Mouse (Mus musculus): Measurements from ENCODE around the gene Por. TPM values are rescaled to one million over a fixed set of nuclear protein-coding genes. Genes with fewer than 3 reads are reported as not detected.

Por gene
- polyA plus RNA-seq, 1 experiment, result 50.8 TPM

GRCm38 (mm10) chr5:135721076-135721475 is 51.2 kb downstream of the Por start:
- DNase-seq (ENCODE audit: low read depth in 1 of 2, low spot score in 2 of 2), result no peak
- no peak overlapping the region for H3K27ac ChIP-seq (ENCODE audit: insufficient read depth, low read length)
- H3K4me3 ChIP-seq (ENCODE audit: extremely low read depth, insufficient read depth, insufficient read length), result no peak overlapping the region
- no peaks in the 10 kb centered on the region for H3K4me1 ChIP-seq (ENCODE audit: control insufficient read depth, insufficient read depth, insufficient read length)
- peaks cover 8% of the 10 kb centered on the region for H3K36me3 ChIP-seq (ENCODE audit: control insufficient read depth, insufficient read depth, low read length)
- 94% methylated on average over 8 of the region's 8 CpGs for WGBS
- no peaks in the 10 kb centered on the region for H3K27me3 ChIP-seq (ENCODE audit: control insufficient read depth, insufficient read depth, low read length)
- TF ChIP-seq CTCF (IDR thresholded peaks at IDR 0.05; ENCODE audit: extremely low read depth, insufficient read depth, insufficient read length, insufficient replicate concordance), result no peak
- no peak for TF ChIP-seq POLR2A (IDR thresholded peaks at IDR 0.05; ENCODE audit: low read depth, low read length)

DNA sequence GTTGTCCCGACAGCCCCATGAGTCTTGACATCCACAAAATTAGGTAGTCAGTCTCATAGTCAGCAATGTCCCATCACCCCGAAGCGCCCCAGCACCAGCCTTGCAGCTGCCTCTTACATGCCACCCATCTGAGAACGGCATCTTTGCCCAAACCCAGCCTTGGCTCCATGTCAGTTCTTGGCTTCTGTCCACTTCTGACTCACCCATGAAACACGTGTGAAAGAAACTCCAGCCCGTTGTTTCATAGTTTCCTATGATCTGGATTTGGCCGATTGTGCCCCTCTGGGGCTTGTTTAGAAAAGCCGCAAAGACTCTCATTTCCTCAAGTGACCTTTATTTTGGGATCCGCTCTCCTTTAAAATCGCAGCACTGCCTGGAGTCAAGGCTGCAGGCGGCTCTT is 52.3 kb downstream of the Por start:
- H3K27ac ChIP-seq (ENCODE audit: insufficient read depth, low read length), result no peak overlapping the region
- H3K4me3 ChIP-seq (ENCODE audit: extremely low read depth, insufficient read depth, insufficient read length), result no peak overlapping the region
- H3K36me3 ChIP-seq (ENCODE audit: control insufficient read depth, insufficient read depth, low read length), result peaks cover 1% of the 10 kb centered on the region; the same call in 1 of the 2 replicates
- no peaks in the 10 kb centered on the region for H3K27me3 ChIP-seq (ENCODE audit: control insufficient read depth, insufficient read depth, low read length)
- DNase-seq (ENCODE audit: low read depth in 1 of 2, low spot score in 2 of 2), result no peak
- 91% methylated on average over 11 of the region's 11 CpGs for WGBS
- TF ChIP-seq POLR2A (IDR thresholded peaks at IDR 0.05; ENCODE audit: low read depth, low read length) (no peak), CTCF (IDR thresholded peaks at IDR 0.05; ENCODE audit: extremely low read depth, insufficient read depth, insufficient read length, insufficient replicate concordance) (no peak)
- H3K4me1 ChIP-seq (ENCODE audit: control insufficient read depth, insufficient read depth, insufficient read length), result no peaks in the 10 kb centered on the region

DNA sequence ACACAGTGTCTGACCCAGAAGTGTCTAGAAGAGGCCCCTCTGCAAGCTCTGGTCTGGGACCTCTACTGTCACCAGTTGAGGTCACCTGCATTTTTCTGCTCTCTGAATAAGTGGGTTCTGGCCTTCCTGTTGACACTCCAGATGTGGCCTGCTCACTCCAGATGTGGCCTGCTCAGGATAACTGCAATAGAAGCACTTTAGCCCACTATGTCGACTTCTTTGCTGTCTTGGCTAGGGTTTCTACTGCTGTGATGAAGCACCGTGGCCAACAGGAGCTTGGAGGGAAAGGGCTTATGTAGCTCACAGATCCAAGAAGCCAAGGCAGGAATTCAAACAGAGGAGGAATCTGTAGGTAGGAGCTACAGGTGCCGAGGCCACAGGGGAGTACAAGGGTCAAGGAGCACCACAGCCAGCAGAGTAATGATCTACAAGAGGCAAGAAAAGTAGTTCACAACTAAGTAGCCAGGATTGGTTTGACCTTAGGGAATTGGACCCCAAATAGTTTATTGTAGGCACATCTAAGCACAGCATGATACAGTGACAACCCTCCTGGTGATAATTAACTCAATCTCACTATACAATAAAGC is 53.4 kb downstream of the Por start:
- Histone ChIP-seq H3K4me3 (ENCODE audit: extremely low read depth, insufficient read depth, insufficient read length) (no peak overlapping the region), H3K27me3 (ENCODE audit: control insufficient read depth, insufficient read depth, low read length) (no peaks in the 10 kb centered on the region), H3K27ac (ENCODE audit: insufficient read depth, low read length) (no peak overlapping the region), H3K4me1 (ENCODE audit: control insufficient read depth, insufficient read depth, insufficient read length) (no peaks in the 10 kb centered on the region), H3K36me3 (ENCODE audit: control insufficient read depth, insufficient read depth, low read length) (no peaks in the 10 kb centered on the region; the same call in 1 of the 2 replicates)
- no peak for TF ChIP-seq POLR2A (IDR thresholded peaks at IDR 0.05; ENCODE audit: low read depth, low read length)
- no peak for TF ChIP-seq CTCF (IDR thresholded peaks at IDR 0.05; ENCODE audit: extremely low read depth, insufficient read depth, insufficient read length, insufficient replicate concordance)
- no peak for DNase-seq (ENCODE audit: low read depth in 1 of 2, low spot score in 2 of 2)
- WGBS, result 78% methylated on average over 3 of the region's 3 CpGs

GRCm38 (mm10) chr5:135724536-135725322 is 54.9 kb downstream of the Por start:
- 86% methylated on average over 9 of the region's 9 CpGs for whole genome bisulfite sequencing
- no peak for TF ChIP-seq CTCF (IDR thresholded peaks at IDR 0.05; ENCODE audit: extremely low read depth, insufficient read depth, insufficient read length, insufficient replicate concordance)
- no peak for TF ChIP-seq POLR2A (IDR thresholded peaks at IDR 0.05; ENCODE audit: low read depth, low read length)
- Histone ChIP-seq H3K36me3 (ENCODE audit: control insufficient read depth, insufficient read depth, low read length) (peaks cover 7% of the 10 kb centered on the region), H3K27me3 (ENCODE audit: control insufficient read depth, insufficient read depth, low read length) (no peaks in the 10 kb centered on the region), H3K4me1 (ENCODE audit: control insufficient read depth, insufficient read depth, insufficient read length) (no peaks in the 10 kb centered on the region), H3K27ac (ENCODE audit: insufficient read depth, low read length) (no peak overlapping the region), H3K4me3 (ENCODE audit: extremely low read depth, insufficient read depth, insufficient read length) (no peak overlapping the region)
- DNase-seq (ENCODE audit: low read depth in 1 of 2, low spot score in 2 of 2), result no peak

DNA sequence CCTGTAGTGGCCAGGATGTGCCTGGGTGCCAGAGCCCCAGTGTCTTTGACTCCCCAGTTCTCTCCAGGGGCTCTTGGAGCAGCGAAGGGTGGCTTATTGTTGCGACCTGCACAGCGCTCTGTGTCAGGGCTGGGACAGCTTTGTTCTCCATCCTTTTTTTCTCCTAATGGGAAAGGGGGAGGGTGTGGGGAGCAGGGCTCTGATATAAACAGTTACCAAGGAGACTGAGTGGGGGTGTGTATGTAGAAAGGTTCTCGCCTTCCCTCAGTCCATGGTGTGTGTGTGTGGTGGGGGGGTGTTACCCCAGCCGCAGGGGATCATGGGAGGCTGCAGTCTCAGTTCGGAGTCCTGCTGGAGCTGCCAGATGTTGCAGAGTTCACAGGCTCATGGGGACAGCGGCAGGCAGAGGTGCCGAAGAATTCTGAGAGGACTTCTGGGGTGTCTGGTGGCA is 55.6 kb downstream of the Por start:
- Histone ChIP-seq H3K36me3 (ENCODE audit: control insufficient read depth, insufficient read depth, low read length) (peaks cover 10% of the 10 kb centered on the region), H3K27ac (ENCODE audit: insufficient read depth, low read length) (no peak overlapping the region), H3K27me3 (ENCODE audit: control insufficient read depth, insufficient read depth, low read length) (no peaks in the 10 kb centered on the region), H3K4me3 (ENCODE audit: extremely low read depth, insufficient read depth, insufficient read length) (no peak overlapping the region), H3K4me1 (ENCODE audit: control insufficient read depth, insufficient read depth, insufficient read length) (no peaks in the 10 kb centered on the region)
- no peak for DNase-seq (ENCODE audit: low read depth in 1 of 2, low spot score in 2 of 2)
- TF ChIP-seq POLR2A (IDR thresholded peaks at IDR 0.05; ENCODE audit: low read depth, low read length) (no peak), CTCF (IDR thresholded peaks at IDR 0.05; ENCODE audit: extremely low read depth, insufficient read depth, insufficient read length, insufficient replicate concordance) (no peak)
- 85% methylated on average over 8 of the region's 8 CpGs for WGBS

DNA sequence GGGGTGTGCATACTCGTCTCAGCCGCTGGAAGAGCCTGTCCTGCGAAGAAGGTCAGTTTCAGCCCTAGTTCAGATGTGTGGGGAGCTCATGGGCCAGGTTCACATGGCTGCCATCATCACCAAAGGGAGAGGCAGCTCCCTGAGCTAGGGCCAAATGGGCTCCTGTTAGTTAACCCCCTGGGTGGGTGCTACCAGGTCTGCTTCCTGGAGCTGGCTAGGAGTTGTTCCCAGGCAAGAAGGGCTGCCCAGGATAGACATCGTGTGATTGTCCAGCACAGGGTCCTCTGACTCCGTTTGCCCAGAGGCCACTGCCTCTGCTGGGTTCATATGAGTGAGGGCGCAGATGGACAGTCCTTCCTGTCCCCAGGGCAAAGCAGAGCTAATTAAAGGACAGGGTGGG is 56.2 kb downstream of the Por start:
- Histone ChIP-seq H3K4me3 (ENCODE audit: extremely low read depth, insufficient read depth, insufficient read length) (no peak overlapping the region), H3K36me3 (ENCODE audit: control insufficient read depth, insufficient read depth, low read length) (peaks cover 15% of the 10 kb centered on the region), H3K4me1 (ENCODE audit: control insufficient read depth, insufficient read depth, insufficient read length) (no peaks in the 10 kb centered on the region), H3K27me3 (ENCODE audit: control insufficient read depth, insufficient read depth, low read length) (no peaks in the 10 kb centered on the region), H3K27ac (ENCODE audit: insufficient read depth, low read length) (no peak overlapping the region)
- TF ChIP-seq POLR2A (IDR thresholded peaks at IDR 0.05; ENCODE audit: low read depth, low read length) (no peak), CTCF (IDR thresholded peaks at IDR 0.05; ENCODE audit: extremely low read depth, insufficient read depth, insufficient read length, insufficient replicate concordance) (no peak)
- WGBS, result 89% methylated on average over 6 of the region's 6 CpGs
- DNase-seq (ENCODE audit: low read depth in 1 of 2, low spot score in 2 of 2), result no peak

All from spleen, adult 2 months (tissue).